Mouse (Mus musculus) ES-E14 (cell line): ENCODE data around the gene Gm5788. TPM values are rescaled to one million over a fixed set of nuclear protein-coding genes. Genes with fewer than 3 reads are reported as not detected.
"Not testable (repeated sequence)": the region's sequence is repeated elsewhere in the genome, so short reads cannot be mapped to it uniquely, and the experiment has no call there.

Source experiments
- DNase-seq: peaks from one replicate; pipeline ENCODE4 v3.0.0-alpha.2; 2013; ENCODE audit warnings: low read depth, low spot score
- H3K27ac ChIP-seq: 2 replicates; pipeline ENCODE4 v1.5.1; 2012; ENCODE audit warnings: low read depth, mild to moderate bottlenecking, low read length, moderate library complexity, mixed read lengths; ENCODE audit not compliant: poor library complexity, insufficient read depth, severe bottlenecking
- H3K36me3 ChIP-seq: 2 replicates; pipeline ENCODE4 v1.6.1; 2012; ENCODE audit warnings: mild to moderate bottlenecking, low read length, moderate library complexity, mixed read lengths; ENCODE audit not compliant: control insufficient read depth, poor library complexity, insufficient read depth, severe bottlenecking
- H3K4me1 ChIP-seq, 2 experiments: fragments of 150-350 bp in 1 of 2; sonication (generic) in 1 of 2; 2 replicates each; pipeline ENCODE4 v1.6.1; 2012; ENCODE audit warnings: low read length in 2 of 2, mild to moderate bottlenecking in 1 of 2, mixed read lengths in 1 of 2; ENCODE audit not compliant: control insufficient read depth in 2 of 2, insufficient read depth in 2 of 2, poor library complexity in 1 of 2
- H3K4me3 ChIP-seq, 2 experiments: fragments of 150-350 bp in 1 of 2; sonication (generic) in 1 of 2; 2 replicates each; pipeline ENCODE4 v1.5.1; 2012; ENCODE audit warnings: low read length in 2 of 2, low read depth in 1 of 2, mild to moderate bottlenecking in 1 of 2, mixed read lengths in 1 of 2; ENCODE audit not compliant: insufficient read depth in 1 of 2, poor library complexity in 1 of 2, severe bottlenecking in 1 of 2
- H3K9ac ChIP-seq: 2 replicates; pipeline ENCODE4 v1.6.1; 2012; ENCODE audit warnings: low read depth, mild to moderate bottlenecking, low read length, mixed read lengths; ENCODE audit not compliant: poor library complexity, insufficient read depth, severe bottlenecking
- H3K9me3 ChIP-seq: fragments of 150-350 bp; sonication (generic); 2 replicates; pipeline ENCODE4 v1.6.1; 2012; ENCODE audit warnings: low read depth, mild to moderate bottlenecking, low read length; ENCODE audit not compliant: control insufficient read depth, insufficient read depth
- CHD2 ChIP-seq: IDR thresholded peaks from 2 replicates; pipeline ENCODE4 v1.6.1; 2014; ENCODE audit warnings: mild to moderate bottlenecking, low read depth, low read length, inconsistent platforms
- HCFC1 ChIP-seq: IDR thresholded peaks from 2 replicates; pipeline ENCODE4 v1.6.1; 2012; ENCODE audit warnings: low read length, inconsistent platforms, borderline replicate concordance; ENCODE audit not compliant: insufficient read depth
- MAFK ChIP-seq: IDR thresholded peaks from 2 replicates; pipeline ENCODE4 v1.6.1; 2014; ENCODE audit warnings: mild to moderate bottlenecking, low read depth, low read length, inconsistent platforms; ENCODE audit not compliant: insufficient read depth
- ZC3H11A ChIP-seq: IDR thresholded peaks from 2 replicates; pipeline ENCODE4 v1.6.1; 2012; ENCODE audit warnings: low read depth, mild to moderate bottlenecking, inconsistent platforms, low read length, borderline replicate concordance
- ZNF384 ChIP-seq: IDR thresholded peaks from 2 replicates; pipeline ENCODE4 v1.6.1; 2012; ENCODE audit warnings: low read depth, low read length, inconsistent platforms
- in situ Hi-C, 2 experiments: fragments of 600-800 bp; cut with MboI; formaldehyde crosslinking; loops; one replicate each; pipeline ENCODE4 v1.15.1; 2025; ENCODE audit warnings: low sequenced_read_pairs in 2 of 2, inconsistent platforms in 1 of 2; ENCODE audit not compliant: unreplicated experiment in 2 of 2
- total RNA-seq: library from RNA; depleted of rRNA; stranded (reverse); fragments of 300-350 nt; gene quantifications from 2 replicates; pipeline ENCODE4 v1.2.3, GENCODE M21; 2012

Gm5788 gene
- total RNA-seq, 1 experiment, result 8.2 TPM

GRCm38 (mm10) chr12:87471421-87471963 is 23.0 kb upstream of the Gm5788 start:
- Histone ChIP-seq H3K4me3 (peak overlapping the region; percentile 76 to 90), H3K9me3 (no peaks in the 10 kb centered on the region), H3K4me1 (peaks cover 0 to 5% of the 10 kb centered on the region in 2 experiments; a peak in 1 of 4 replicates), H3K36me3 (peaks cover 13% of the 10 kb centered on the region), H3K27ac (peak overlapping the region; percentile 73), H3K9ac (peak overlapping the region; percentile 94)
- no peak for DNase-seq
- TF ChIP-seq MAFK (no peak), HCFC1 (no peak), CHD2 (no peak), ZC3H11A (no peak), ZNF384 (no peak; the same call in 1 of the 2 replicates)
- in situ Hi-C loops, result no loop called here

- H3K36me3 ChIP-seq, result peaks cover 9% of the 10 kb centered on the region
- TF ChIP-seq CHD2, result peak; percentile 54; the same call in 1 of the 2 replicates
- TF ChIP-seq ZC3H11A, result peak; percentile 9; the same call in 1 of the 2 replicates
- TF ChIP-seq HCFC1, result peak; percentile 100
- TF ChIP-seq ZNF384, result no peak
- in situ Hi-C loops, result no loop called here
- H3K4me1 ChIP-seq, result peaks cover 0 to 5% of the 10 kb centered on the region in 2 experiments; a peak in 1 of 4 replicates
- H3K27ac ChIP-seq, result peak within 1 kb of the TSS; percentile 73
- H3K9me3 ChIP-seq, result no peaks in the 10 kb centered on the region
- DNase-seq, result peak; percentile 93
- peak within 1 kb of the TSS; percentile 94 for H3K9ac ChIP-seq
- peak within 1 kb of the TSS; percentile 76 to 90 for H3K4me3 ChIP-seq
These were observed 22.3 kb upstream of the Gm5788 start, which contains the start of gene Snw1 for GRCm38 (mm10) chr12:87471964-87472786. TSS of gene Snw1 (minus strand) at chr12:87472274.

- TF ChIP-seq CHD2 (no peak), ZC3H11A (no peak), ZNF384 (no peak), MAFK (no peak), HCFC1 (no peak)
- Histone ChIP-seq H3K4me3 (no peak overlapping the region), H3K36me3 (peaks cover 6% of the 10 kb centered on the region), H3K4me1 (peaks cover 0 to 5% of the 10 kb centered on the region in 2 experiments; a peak in 1 of 4 replicates), H3K9ac (no peak overlapping the region), H3K27ac (no peak overlapping the region), H3K9me3 (no peaks in the 10 kb centered on the region)
- DNase-seq, result no peak
- in situ Hi-C loops, result no loop called here
These were observed 19.8 kb upstream of the Gm5788 start for GRCm38 (mm10) chr12:87474756-87475155.

- H3K9me3 ChIP-seq, DNase-seq, H3K4me3 ChIP-seq, H3K36me3 ChIP-seq, in situ Hi-C loops, H3K27ac ChIP-seq, H3K9ac ChIP-seq, H3K4me1 ChIP-seq: not testable (repeated sequence)
These were observed 12.0 kb upstream of the Gm5788 start for GRCm38 (mm10) chr12:87482482-87482881.

- H3K27ac ChIP-seq, H3K36me3 ChIP-seq, H3K9me3 ChIP-seq, DNase-seq, H3K9ac ChIP-seq, in situ Hi-C loops, H3K4me1 ChIP-seq, H3K4me3 ChIP-seq: not testable (repeated sequence)
These were observed 5.8 kb upstream of the Gm5788 start for GRCm38 (mm10) chr12:87488683-87489082.

- not testable (repeated sequence) for H3K27ac ChIP-seq, DNase-seq, H3K36me3 ChIP-seq, H3K9me3 ChIP-seq, H3K4me3 ChIP-seq, H3K4me1 ChIP-seq, H3K9ac ChIP-seq
- in situ Hi-C loops, result loop anchor here in 1 of 2 experiments (10.0 kb wide), 1 partner anchor 411 kb away; no protein-coding TSS in a partner anchor
These were observed 19.5 kb downstream of the Gm5788 start, which contains the start of gene Gm8300 for GRCm38 (mm10) chr12:87514016-87514415. TSS of gene Gm8300 (plus strand) at chr12:87514316.
